Mouse (Mus musculus): ENCODE results near the gene Ambra1. TPM values are rescaled to one million over a fixed set of nuclear protein-coding genes. Genes with fewer than 3 reads are reported as not detected.

The Ambra1 gene
- total and polyA plus RNA-seq, 3 experiments = 15.8 to 27.1 (median 21.9) TPM

DNA sequence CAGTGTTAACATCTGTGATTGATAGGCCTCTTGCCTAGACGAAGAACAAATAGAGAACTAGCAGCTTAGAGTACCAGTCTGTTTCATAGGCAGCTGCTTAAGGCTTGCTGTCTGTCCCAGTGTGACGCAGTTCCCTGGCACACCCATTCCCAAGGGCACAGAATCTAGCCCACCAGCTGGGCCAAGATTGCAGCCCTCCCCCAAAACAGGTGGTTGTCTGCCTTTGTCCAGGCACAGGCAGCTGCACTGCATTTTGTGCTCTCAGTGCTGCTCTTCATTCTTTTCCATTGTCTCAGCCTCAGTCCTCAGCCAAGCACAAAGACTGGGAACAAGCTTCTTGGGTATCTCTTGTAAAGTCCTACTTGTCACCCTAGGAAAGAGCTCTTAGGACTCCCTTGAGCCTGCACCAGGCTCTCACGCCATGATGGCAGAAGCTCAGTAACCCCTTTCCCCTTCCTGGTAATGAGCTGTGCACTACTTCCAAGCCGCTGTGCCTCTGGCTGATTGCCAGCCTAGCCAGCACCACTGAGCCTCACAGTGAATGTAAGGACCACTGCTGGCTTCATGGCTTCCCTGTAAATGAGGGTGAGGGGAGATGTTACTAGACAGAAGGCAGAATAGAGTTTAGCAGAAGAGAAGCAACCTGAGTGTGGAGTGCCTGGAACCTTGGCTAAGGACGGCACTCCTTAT, 174.8 kb downstream of the Ambra1 start:
- Histone ChIP-seq H3K9me3 (replicated peaks; ENCODE audit: low read length) (no peaks in the 10 kb centered on the region), H3K36me3 (replicated peaks in 1 of 2; ENCODE audit: control insufficient read depth in 1 of 2, insufficient read depth in 1 of 2, low read length in 1 of 2) (peaks cover 30 to 78% of the 10 kb centered on the region in 2 experiments), H3K4me3 (replicated peaks in 1 of 3; ENCODE audit: low read depth in 2 of 3, low read length in 2 of 3, poor library complexity in 1 of 3) (no peak overlapping the region), H3K79me2 (replicated peaks; ENCODE audit: control insufficient read depth, extremely low read depth, insufficient read depth, poor library complexity, severe bottlenecking) (no peaks in the 10 kb centered on the region), H3K9ac (ENCODE audit: insufficient read depth, low read depth) (no peak overlapping the region), H3K4me2 (ENCODE audit: insufficient read depth, low read depth, poor library complexity, severe bottlenecking) (no peak overlapping the region), H3K27ac (ENCODE audit: insufficient read depth, low read depth) (no peak overlapping the region), H3K27me3 (replicated peaks) (no peaks in the 10 kb centered on the region), H3K4me1 (ENCODE audit: control insufficient read depth in 1 of 2, insufficient read depth in 2 of 2) (no peaks in the 10 kb centered on the region)
- no peak for DNase-seq (ENCODE audit: extremely low read depth)
- TF ChIP-seq KAT2A (IDR thresholded peaks at IDR 0.05; ENCODE audit: insufficient replicate concordance, low read length) = no peak
- in situ Hi-C loops (cut with MboI; ENCODE audit: low pct_ligation_motif_present, low pct_unique_long_range_greater_than_20kb, low sequenced_read_pairs) = no loop called here
- dilution Hi-C loops (cut with MboI; ENCODE audit: extremely low pct_ligation_motif_present, extremely low pct_unique_long_range_greater_than_20kb, low sequenced_read_pairs) = no loop called here

DNA sequence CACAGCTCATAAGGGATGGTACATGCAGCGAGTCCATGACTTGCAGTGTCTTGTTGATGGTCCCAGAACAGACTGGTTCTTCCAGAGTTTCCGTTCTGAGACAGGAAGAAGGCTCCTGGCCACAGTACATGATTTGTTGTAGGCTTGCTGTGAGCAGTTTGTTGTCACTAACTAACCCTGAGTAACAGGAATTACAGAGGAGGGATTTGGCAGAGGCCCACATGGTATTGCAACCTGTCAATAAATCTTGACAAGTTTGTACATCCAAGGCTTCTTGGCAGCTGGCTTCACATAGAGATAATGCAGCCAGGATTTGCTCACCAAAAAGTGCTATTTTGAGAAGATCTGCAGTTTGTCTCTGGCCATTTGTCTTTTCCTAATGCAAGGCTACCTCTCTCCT, 176.2 kb downstream of the Ambra1 start:
- Histone ChIP-seq H3K4me1 (ENCODE audit: control insufficient read depth in 1 of 2, insufficient read depth in 2 of 2) (no peaks in the 10 kb centered on the region), H3K27me3 (replicated peaks) (no peaks in the 10 kb centered on the region), H3K9me3 (replicated peaks; ENCODE audit: low read length) (no peaks in the 10 kb centered on the region), H3K4me3 (replicated peaks in 1 of 3; ENCODE audit: low read depth in 2 of 3, low read length in 2 of 3, poor library complexity in 1 of 3) (no peak overlapping the region), H3K36me3 (replicated peaks in 1 of 2; ENCODE audit: control insufficient read depth in 1 of 2, insufficient read depth in 1 of 2, low read length in 1 of 2) (peaks cover 35 to 79% of the 10 kb centered on the region in 2 experiments), H3K27ac (ENCODE audit: insufficient read depth, low read depth) (no peak overlapping the region), H3K4me2 (ENCODE audit: insufficient read depth, low read depth, poor library complexity, severe bottlenecking) (no peak overlapping the region), H3K9ac (ENCODE audit: insufficient read depth, low read depth) (no peak overlapping the region), H3K79me2 (replicated peaks; ENCODE audit: control insufficient read depth, extremely low read depth, insufficient read depth, poor library complexity, severe bottlenecking) (no peaks in the 10 kb centered on the region)
- no peak for DNase-seq (ENCODE audit: extremely low read depth)
- dilution Hi-C loops (cut with MboI; ENCODE audit: extremely low pct_ligation_motif_present, extremely low pct_unique_long_range_greater_than_20kb, low sequenced_read_pairs) = no loop called here
- in situ Hi-C loops (cut with MboI; ENCODE audit: low pct_ligation_motif_present, low pct_unique_long_range_greater_than_20kb, low sequenced_read_pairs) = no loop called here
- TF ChIP-seq KAT2A (IDR thresholded peaks at IDR 0.05; ENCODE audit: insufficient replicate concordance, low read length) (no peak), MAFK (IDR thresholded peaks at IDR 0.05; ENCODE audit: insufficient replicate concordance, low read length) (no peak), MAX (IDR thresholded peaks at IDR 0.05; ENCODE audit: low read length) (no peak), MEF2A (IDR thresholded peaks at IDR 0.05; ENCODE audit: borderline replicate concordance, low read depth, low read length) (no peak), ELF1 (IDR thresholded peaks at IDR 0.05; ENCODE audit: low read depth, low read length) (no peak), UBTF (IDR thresholded peaks at IDR 0.05; ENCODE audit: low read depth, low read length) (no peak), ETS1 (conservative IDR thresholded peaks at IDR 0.05; ENCODE audit: low read depth, low read length) (no peak), MAZ (IDR thresholded peaks at IDR 0.05; ENCODE audit: low read depth, low read length) (no peak), SIN3A (IDR thresholded peaks at IDR 0.05; ENCODE audit: low read length) (no peak), ZNF384 (IDR thresholded peaks at IDR 0.05; ENCODE audit: low read depth, low read length) (no peak)

DNA sequence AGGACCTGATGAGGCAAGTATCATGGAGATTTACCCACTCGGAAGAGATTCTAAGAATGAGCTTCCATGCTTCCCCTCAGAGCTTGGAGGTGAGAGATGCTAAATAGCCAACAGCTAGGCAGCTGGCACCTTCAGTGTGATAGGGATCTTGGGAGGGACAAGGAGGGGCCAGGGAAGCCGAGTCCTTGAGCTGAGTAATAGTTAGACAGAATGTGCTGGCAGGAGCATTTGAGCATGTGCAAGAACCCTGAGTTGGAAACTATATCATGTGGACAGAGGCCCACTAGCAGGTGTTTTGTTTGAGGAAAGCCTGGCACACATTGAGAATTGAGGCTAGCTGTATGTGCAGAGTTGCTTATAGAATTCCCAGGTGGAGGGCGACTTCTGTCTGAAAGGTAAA, 182.7 kb downstream of the Ambra1 start:
- Histone ChIP-seq H3K4me3 (replicated peaks in 1 of 3; ENCODE audit: low read depth in 2 of 3, low read length in 2 of 3, poor library complexity in 1 of 3) (no peak overlapping the region), H3K9ac (ENCODE audit: insufficient read depth, low read depth) (no peak overlapping the region), H3K9me3 (replicated peaks; ENCODE audit: low read length) (no peaks in the 10 kb centered on the region), H3K79me2 (replicated peaks; ENCODE audit: control insufficient read depth, extremely low read depth, insufficient read depth, poor library complexity, severe bottlenecking) (no peaks in the 10 kb centered on the region), H3K4me2 (ENCODE audit: insufficient read depth, low read depth, poor library complexity, severe bottlenecking) (no peak overlapping the region), H3K36me3 (replicated peaks in 1 of 2; ENCODE audit: control insufficient read depth in 1 of 2, insufficient read depth in 1 of 2, low read length in 1 of 2) (peaks cover 60 to 95% of the 10 kb centered on the region in 2 experiments), H3K27me3 (replicated peaks) (no peaks in the 10 kb centered on the region), H3K4me1 (ENCODE audit: control insufficient read depth in 1 of 2, insufficient read depth in 2 of 2) (no peaks in the 10 kb centered on the region), H3K27ac (ENCODE audit: insufficient read depth, low read depth) (no peak overlapping the region)
- dilution Hi-C loops (cut with MboI; ENCODE audit: extremely low pct_ligation_motif_present, extremely low pct_unique_long_range_greater_than_20kb, low sequenced_read_pairs) (no loop called here), in situ Hi-C loops (cut with MboI; ENCODE audit: low pct_ligation_motif_present, low pct_unique_long_range_greater_than_20kb, low sequenced_read_pairs) (no loop called here)
- DNase-seq (ENCODE audit: extremely low read depth) = no peak
- TF ChIP-seq RAD21 (IDR thresholded peaks at IDR 0.05; ENCODE audit: low read depth, low read length) (no peak), MEF2A (IDR thresholded peaks at IDR 0.05; ENCODE audit: borderline replicate concordance, low read depth, low read length) (no peak), MXI1 (IDR thresholded peaks at IDR 0.05; ENCODE audit: low read depth, low read length) (no peak), SIN3A (IDR thresholded peaks at IDR 0.05; ENCODE audit: low read length) (no peak), RCOR1 (conservative IDR thresholded peaks at IDR 0.05; ENCODE audit: low read depth, low read length) (no peak)
